Mouse (Mus musculus) midbrain, postnatal 0 days (tissue): ENCODE measurements at regions not wholly inside any gene's neighbourhood (a gene's known extent, or its start where the extent isn't known, plus 50 kb on each side); places are given as distances from the start of the nearest gene placed in this dataset.
A peak's percentile ranks its signal among the peaks of the same experiment; 100 is the strongest.
"Not testable (repeated sequence)": the region's sequence is repeated elsewhere in the genome, so short reads cannot be mapped to it uniquely, and the experiment has no call there.

ENCODE experiments used
- ATAC-seq: fragments of 200-750 bp; cut with Nextera tagmentation; 2 replicates; pipeline ENCODE4 v1.8.0; 2017; ENCODE audit warnings: moderate number of reproducible peaks, mild to moderate bottlenecking, moderate TSS enrichment, moderate library complexity; ENCODE audit not compliant: low FRiP score
- DNase-seq: peaks from one replicate; pipeline ENCODE4 v3.0.0-alpha.2; 2015; ENCODE audit warnings: low spot score
- H3K27ac ChIP-seq: fragments of 300-500 bp; sonication (generic); 2 replicates; pipeline ENCODE4 v1.5.1; 2014; ENCODE audit warnings: low read depth, mild to moderate bottlenecking, low read length, mixed read lengths
- H3K27me3 ChIP-seq: fragments of 300-500 bp; sonication (generic); 2 replicates; pipeline ENCODE4 v1.6.1; 2014; ENCODE audit warnings: low read length, control low read depth, mixed read lengths; ENCODE audit not compliant: insufficient read depth
- H3K36me3 ChIP-seq: fragments of 300-500 bp; sonication (generic); 2 replicates; pipeline ENCODE4 v1.6.1; 2014; ENCODE audit warnings: low read length, control low read depth, mixed read lengths; ENCODE audit not compliant: insufficient read depth
- H3K4me1 ChIP-seq: fragments of 300-500 bp; sonication (generic); 2 replicates; pipeline ENCODE4 v1.6.1; 2014; ENCODE audit warnings: mild to moderate bottlenecking, control low read depth, antibody characterized with exemption, low read length, mixed read lengths; ENCODE audit not compliant: insufficient read depth
- H3K4me2 ChIP-seq: fragments of 300-500 bp; sonication (generic); 2 replicates; pipeline ENCODE4 v1.6.1; 2014; ENCODE audit warnings: low read depth, mild to moderate bottlenecking, low read length, mixed read lengths; ENCODE audit not compliant: poor library complexity, severe bottlenecking
- H3K4me3 ChIP-seq: fragments of 300-500 bp; sonication (generic); 2 replicates; pipeline ENCODE4 v1.5.1; 2014; ENCODE audit warnings: low read depth, mild to moderate bottlenecking, low read length, moderate library complexity
- H3K9ac ChIP-seq: fragments of 300-500 bp; sonication (generic); replicated peaks from 2 replicates; pipeline ENCODE4 v1.6.1; 2014; ENCODE audit warnings: mild to moderate bottlenecking, low read length, moderate library complexity, mixed read lengths; ENCODE audit not compliant: poor library complexity, severe bottlenecking
- H3K9me3 ChIP-seq: fragments of 300-500 bp; sonication (generic); 2 replicates; pipeline ENCODE4 v1.6.1; 2016; ENCODE audit warnings: low read length, control low read depth
- CTCF ChIP-seq: IDR thresholded peaks from 2 replicates; pipeline ENCODE4 v1.5.1; 2016; ENCODE audit warnings: antibody characterized with exemption, mild to moderate bottlenecking
- WGBS: fragments of 180-500 bp; shearing (Covaris S2); extraction: QIAGEN DNeasy Blood & Tissue Kit; methylation state at CpG from one replicate; pipeline ENCODE4 v1.1.7; 2014; 5-methylcytosine and 5-hydroxymethylcytosine counted together

DNA sequence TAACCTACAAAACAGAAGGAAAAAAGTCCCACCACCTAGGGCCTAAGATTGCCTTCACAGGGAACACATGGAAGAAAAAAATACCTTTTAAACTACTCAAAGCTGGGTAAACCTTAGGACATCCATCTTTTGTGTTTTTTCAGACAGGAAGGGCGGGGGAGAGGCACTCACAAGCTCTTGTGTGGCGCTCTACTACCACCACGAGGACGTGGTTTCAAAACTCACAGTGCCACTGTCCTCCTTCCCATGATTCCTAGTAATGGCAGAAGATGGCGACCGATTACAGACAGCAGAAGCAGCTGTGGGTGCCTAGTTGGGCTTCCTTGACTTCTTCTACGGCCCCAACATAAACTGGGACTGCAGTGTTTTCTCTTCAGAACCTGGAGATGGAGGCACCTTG lies 179.3 kb upstream of the Olfr1324 start:
- H3K4me3 ChIP-seq = no peak overlapping the region
- ATAC-seq (no peak), DNase-seq (peak; percentile 64)
- H3K9me3 ChIP-seq = no peaks in the 10 kb centered on the region
- peaks cover 6% of the 10 kb centered on the region; the same call in 1 of the 2 replicates for H3K36me3 ChIP-seq
- H3K9ac ChIP-seq = no peak overlapping the region
- no peaks in the 10 kb centered on the region for H3K27me3 ChIP-seq
- H3K27ac ChIP-seq = no peak overlapping the region
- 70% methylated on average over 7 of the region's 7 CpGs for WGBS
- no peaks in the 10 kb centered on the region for H3K4me1 ChIP-seq
- TF ChIP-seq CTCF = peak; percentile 69
- no peak overlapping the region for H3K4me2 ChIP-seq

DNA sequence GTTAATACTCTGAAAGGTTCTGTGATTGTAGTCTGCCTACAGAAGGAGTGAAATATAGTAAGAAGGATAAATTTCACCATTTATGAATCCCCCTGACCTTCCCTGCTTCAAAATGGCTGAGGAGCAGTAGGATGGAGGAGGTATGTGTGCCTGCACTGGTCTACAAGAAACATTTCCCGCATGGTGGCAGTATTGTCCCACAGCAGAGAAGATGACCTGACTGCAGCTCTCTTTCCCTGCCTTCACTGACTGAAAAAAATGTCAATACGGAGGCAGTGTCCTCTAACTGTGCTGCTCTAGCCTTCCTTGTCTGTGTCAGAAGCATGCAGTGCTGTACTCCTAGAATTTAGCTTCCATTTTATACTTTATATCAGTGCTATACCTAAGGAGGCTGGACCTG lies 177.2 kb upstream of the Olfr1324 start:
- not testable (repeated sequence) for H3K36me3 ChIP-seq, H3K4me3 ChIP-seq, H3K9ac ChIP-seq, H3K9me3 ChIP-seq, H3K27ac ChIP-seq, H3K4me1 ChIP-seq, H3K4me2 ChIP-seq, H3K27me3 ChIP-seq
- ATAC-seq (peak; percentile 86), DNase-seq (peak; percentile 82)
- 67% methylated on average over 2 of the region's 2 CpGs for WGBS
- peak; percentile 72 for TF ChIP-seq CTCF

DNA sequence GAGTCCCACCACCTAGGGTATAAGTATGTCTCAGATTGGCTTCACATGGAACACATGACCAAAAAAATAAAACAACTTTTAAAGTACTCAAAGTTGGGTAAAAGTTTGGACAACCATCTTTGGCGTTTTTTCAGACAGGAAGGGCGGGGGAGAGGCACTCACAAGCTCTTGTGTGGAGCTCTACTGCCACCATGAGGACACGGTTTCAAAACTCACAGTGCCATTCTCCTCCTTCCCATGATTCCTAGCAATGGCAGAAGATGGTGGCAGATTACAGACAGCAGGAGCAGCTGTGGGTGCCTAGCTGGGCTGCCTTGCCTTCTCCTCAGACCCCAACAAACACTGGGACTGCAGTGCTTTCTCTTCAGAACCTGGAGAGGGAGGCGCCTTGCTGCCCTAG lies 176.7 kb upstream of the Olfr1324 start:
- not testable (repeated sequence) for H3K4me3 ChIP-seq, H3K4me2 ChIP-seq, H3K27ac ChIP-seq, H3K9ac ChIP-seq, H3K9me3 ChIP-seq, H3K36me3 ChIP-seq, ATAC-seq, DNase-seq, H3K27me3 ChIP-seq, H3K4me1 ChIP-seq
- WGBS = 65% methylated on average over 4 of the region's 4 CpGs
- TF ChIP-seq CTCF = peak; percentile 48

DNA sequence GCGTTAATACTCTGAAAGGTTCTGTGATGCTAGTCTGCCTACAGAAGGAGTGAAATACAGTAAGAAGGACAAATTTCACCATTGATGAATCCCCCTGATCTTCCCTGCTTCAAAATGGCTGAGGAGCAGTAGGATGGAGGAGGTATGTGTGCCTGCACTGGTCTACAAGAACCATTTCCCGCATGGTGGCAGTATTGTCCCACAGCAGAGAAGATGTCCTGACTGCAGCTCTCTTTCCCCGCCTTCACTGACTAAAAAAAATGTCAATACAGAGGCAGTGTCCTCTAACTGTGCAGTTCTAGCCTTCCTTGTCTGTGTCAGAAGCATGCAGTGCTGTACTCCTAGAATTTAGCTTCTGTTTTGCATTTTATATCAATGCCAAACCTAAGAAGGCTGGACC lies 174.6 kb upstream of the Olfr1324 start:
- not testable (repeated sequence) for H3K27me3 ChIP-seq, H3K9ac ChIP-seq, H3K4me3 ChIP-seq, H3K4me1 ChIP-seq, H3K36me3 ChIP-seq, H3K9me3 ChIP-seq, H3K4me2 ChIP-seq
- 58% methylated on average over 3 of the region's 3 CpGs for WGBS
- DNase-seq (peak; percentile 89), ATAC-seq (0 out of 2 replicates have a peak, but pooled peaks have one; percentile 54)
- peak overlapping the region; percentile 62; the same call in 1 of the 2 replicates for H3K27ac ChIP-seq
- TF ChIP-seq CTCF = peak; percentile 74

DNA sequence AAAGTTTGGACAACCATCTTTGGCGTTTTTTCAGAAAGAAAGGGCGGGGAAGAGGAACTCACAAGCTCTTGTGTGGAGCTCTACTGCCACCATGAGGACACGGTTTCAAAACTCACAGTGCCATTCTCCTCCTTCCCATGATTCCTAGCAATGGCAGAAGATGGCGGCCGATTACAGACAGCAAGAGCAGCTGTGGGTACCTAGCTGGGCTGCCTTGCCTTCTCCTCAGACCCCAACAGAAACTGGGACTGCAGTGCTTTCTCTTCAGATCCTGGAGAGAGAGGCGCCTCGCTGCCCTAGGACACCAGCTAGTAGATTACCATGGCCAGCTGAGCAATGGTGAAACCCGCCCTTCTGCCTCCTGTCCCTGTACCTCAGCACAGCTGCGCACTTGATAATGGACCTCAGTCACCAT lies 174.2 kb upstream of the Olfr1324 start:
- not testable (repeated sequence) for H3K9me3 ChIP-seq, H3K4me2 ChIP-seq, DNase-seq, H3K4me1 ChIP-seq, H3K27me3 ChIP-seq, ATAC-seq, H3K4me3 ChIP-seq, H3K9ac ChIP-seq, H3K36me3 ChIP-seq
- WGBS = 74% methylated on average over 9 of the region's 9 CpGs
- TF ChIP-seq CTCF = peak; percentile 47
- peak overlapping the region; percentile 62; the same call in 1 of the 2 replicates for H3K27ac ChIP-seq

DNA sequence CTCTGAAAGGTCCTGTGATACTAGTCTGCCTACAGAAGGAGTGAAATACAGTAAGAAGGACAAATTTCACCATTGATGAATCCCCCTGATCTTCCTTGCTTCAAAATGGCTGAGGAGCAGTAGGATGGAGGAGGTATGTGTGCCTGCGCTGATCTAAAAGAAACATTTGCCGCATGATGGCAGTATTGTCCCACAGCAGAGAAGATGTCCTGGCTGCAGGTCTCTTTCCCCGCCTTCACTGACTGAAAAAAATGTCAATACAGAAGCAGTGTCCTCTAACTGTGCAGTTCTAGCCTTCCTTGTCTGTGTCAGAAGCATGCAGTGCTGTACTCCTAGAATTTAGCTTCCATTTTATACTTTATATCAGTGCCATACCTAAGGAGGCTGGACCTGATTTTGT lies 172.0 kb upstream of the Olfr1324 start:
- not testable (repeated sequence) for H3K9ac ChIP-seq, H3K9me3 ChIP-seq, H3K4me1 ChIP-seq, H3K27me3 ChIP-seq, H3K36me3 ChIP-seq
- Histone ChIP-seq H3K27ac (peak overlapping the region; percentile 62; the same call in 1 of the 2 replicates), H3K4me3 (peak overlapping the region; percentile 16; the same call in 1 of the 2 replicates), H3K4me2 (peak overlapping the region; percentile 35)
- DNase-seq = peak; percentile 83
- peak; percentile 78 for TF ChIP-seq CTCF
- ATAC-seq = peak; percentile 59; the same call in 1 of the 2 replicates
- WGBS = 66% methylated on average over 3 of the region's 3 CpGs
